Mouse (Mus musculus): ENCODE measurements around the gene Ate1.

GRCm38 (mm10) chr7:130374311-130374710, 145.9 kb downstream of the Ate1 start:
- TF ChIP-seq POLR2A (IDR thresholded peaks at IDR 0.05; ENCODE audit: insufficient read length, low read depth), result no peak
- no peak for TF ChIP-seq POLR2AphosphoS2 (IDR thresholded peaks at IDR 0.05; ENCODE audit: insufficient read length, low read depth)
- no peak for TF ChIP-seq MYOG (IDR thresholded peaks at IDR 0.05; ENCODE audit: control insufficient read depth in 1 of 3, insufficient read depth in 1 of 3, insufficient read length in 2 of 3, low read depth in 2 of 3)
- TF ChIP-seq TCF3 (IDR thresholded peaks at IDR 0.05; ENCODE audit: insufficient read length, low read depth), result no peak
- no peak for TF ChIP-seq MAX (IDR thresholded peaks at IDR 0.05; ENCODE audit: low read depth)
- no peak for TF ChIP-seq E2F4 (IDR thresholded peaks at IDR 0.05; ENCODE audit: insufficient read depth)
- no peak for TF ChIP-seq CEBPB (IDR thresholded peaks at IDR 0.05; ENCODE audit: insufficient read depth, poor library complexity, severe bottlenecking)
- no peak for TF ChIP-seq REST (IDR thresholded peaks at IDR 0.05; ENCODE audit: insufficient read depth, insufficient read length)
- TF ChIP-seq USF1 (IDR thresholded peaks at IDR 0.05; ENCODE audit: low read depth), result no peak
